Mouse (Mus musculus) C2C12 (cell line): Measurements from ENCODE around the gene Cachd1.

Experiments used
- CTCF ChIP-seq: IDR thresholded peaks from one replicate; pipeline ENCODE4 v1.5.1; 2011; ENCODE audit not compliant: control insufficient read depth, insufficient read depth, insufficient read length
- MAX ChIP-seq: IDR thresholded peaks from one replicate; pipeline ENCODE4 v1.6.1; 2011; ENCODE audit warnings: mild to moderate bottlenecking, control low read depth

GRCm38 (mm10) chr4:100967703-100968392, 191.4 kb downstream of the Cachd1 start:
- TF ChIP-seq CTCF = no peak
- no peak for TF ChIP-seq MAX
